ENCODE assay signal across 8 mouse cellular contexts in genomic region chr9:35541488-35541887, GRCm38 (mm10). TPM values are rescaled to one million over a fixed set of nuclear protein-coding genes. Genes with fewer than 3 reads are reported as not detected.
DNase-seq lines count a peak whose midpoint lies in the region; ATAC-seq lines count a peak whose summit lies in the region.

No protein-coding gene starts in this region.

- peak; percentile 70 to 89 for DNase-seq in heart, adult 18-20 months
- no peak for DNase-seq in heart, postnatal 25 days (ENCODE audit: low spot score)
- DNase-seq in embryo, embryonic 10 days (ENCODE audit: low spot score), result peak; percentile 88
- peak; percentile 56 to 73 for DNase-seq in gastrocnemius, postnatal 36 days
- DNase-seq in kidney, adult 9 months, result peak; percentile 77
- peak; percentile 55 to 88 for DNase-seq in spleen, postnatal 10 days (ENCODE audit: low spot score in 2 of 2)

- no peak overlapping the region for H3K4me3 ChIP-seq in limb, embryonic 13.5 days
- H3K4me3 ChIP-seq in midbrain, embryonic 16.5 days (ENCODE audit: low read depth, low read length), result no peak overlapping the region

- no peaks in the 10 kb centered on the region for H3K27me3 ChIP-seq in limb, embryonic 13.5 days
- H3K27me3 ChIP-seq in midbrain, embryonic 16.5 days (ENCODE audit: control insufficient read depth, insufficient read depth, low read depth, low read length), result no peaks in the 10 kb centered on the region

- H3K4me1 ChIP-seq in limb, embryonic 13.5 days, result peaks cover 11% of the 10 kb centered on the region
- no peaks in the 10 kb centered on the region for H3K4me1 ChIP-seq in midbrain, embryonic 16.5 days (ENCODE audit: control insufficient read depth, insufficient read depth, low read length)

- intact Hi-C loops in heart, postnatal 25 days (cut with DNase I), result loop anchor here (1.0 to 10.0 kb wide), 2 partner anchors 258 to 337 kb away; partner anchors contain the start of genes Srpr and Tirap
- intact Hi-C loops in gastrocnemius, postnatal 36 days (cut with DNase I), result no loop called here

- no peak overlapping the region for H3K9ac ChIP-seq in limb, embryonic 13.5 days
- no peak overlapping the region for H3K9ac ChIP-seq in midbrain, embryonic 16.5 days (ENCODE audit: low read depth, low read length)

- 8% methylated on average over 6 of the region's 6 CpGs for WGBS in limb, embryonic 13.5 days
- WGBS in midbrain, embryonic 16.5 days, result 10% methylated on average over 6 of the region's 6 CpGs

- no peak overlapping the region for H3K27ac ChIP-seq in limb, embryonic 13.5 days
- H3K27ac ChIP-seq in midbrain, embryonic 16.5 days (ENCODE audit: low read length), result no peak overlapping the region

- no peaks in the 10 kb centered on the region for H3K9me3 ChIP-seq in limb, embryonic 13.5 days
- H3K9me3 ChIP-seq in midbrain, embryonic 16.5 days (replicated peaks; ENCODE audit: control insufficient read depth, low read length, poor library complexity, severe bottlenecking), result no peaks in the 10 kb centered on the region

- ATAC-seq in limb, embryonic 13.5 days (ENCODE audit: low FRiP score, low read depth), result peak; percentile 80
- peak; percentile 83 for ATAC-seq in midbrain, embryonic 16.5 days

- H3K4me2 ChIP-seq in limb, embryonic 13.5 days (replicated peaks), result no peak overlapping the region
- no peak overlapping the region for H3K4me2 ChIP-seq in midbrain, embryonic 16.5 days (ENCODE audit: low read length)

- H3K36me3 ChIP-seq in limb, embryonic 13.5 days, result no peaks in the 10 kb centered on the region
- H3K36me3 ChIP-seq in midbrain, embryonic 16.5 days (ENCODE audit: control insufficient read depth, insufficient read depth, low read length), result peaks cover 15% of the 10 kb centered on the region

RNA-seq across cellular contexts. Expression of gene Ddx25, which starts 16.8 kb away (rescaled TPM):
- total RNA-seq in heart, adult 18-20 months (2021), result not detected
- not detected for total RNA-seq in heart, postnatal 25 days (2021)
- not detected for total RNA-seq in gastrocnemius, postnatal 36 days (2021)
- polyA plus RNA-seq in limb, embryonic 13.5 days (2015; fragmentation: Nextera tagmentation; extraction: Ambion mirVana), result 4.3 and 4.5 TPM in 2 replicates
- 31.0 and 32.4 TPM in 2 replicates for polyA plus RNA-seq in midbrain, embryonic 16.5 days (2015; fragmentation: Nextera tagmentation; extraction: Ambion mirVana)

RNA-seq across cellular contexts. Expression of gene Pus3, which starts 16.9 kb away (rescaled TPM):
- total RNA-seq in heart, adult 18-20 months (2021), result 1 to 10 TPM; 6.1 to 6.8 TPM
- total RNA-seq in heart, postnatal 25 days (2021), result 1 to 10 TPM; 6.6 to 7.5 TPM
- 1 to 10 TPM; 6.8 to 8.5 TPM for total RNA-seq in gastrocnemius, postnatal 36 days (2021)
- polyA plus RNA-seq in limb, embryonic 13.5 days (2015; fragmentation: Nextera tagmentation; extraction: Ambion mirVana), result 21.2 and 21.6 TPM in 2 replicates
- polyA plus RNA-seq in midbrain, embryonic 16.5 days (2015; fragmentation: Nextera tagmentation; extraction: Ambion mirVana), result 14.4 and 15.0 TPM in 2 replicates

RNA-seq across cellular contexts. Expression of gene Gm1113, which starts 23.4 kb away (rescaled TPM):
- total RNA-seq in heart, adult 18-20 months (2021), result not detected
- total RNA-seq in heart, postnatal 25 days (2021), result not detected
- total RNA-seq in gastrocnemius, postnatal 36 days (2021), result not detected
- not detected in 2 replicates for polyA plus RNA-seq in limb, embryonic 13.5 days (2015; fragmentation: Nextera tagmentation; extraction: Ambion mirVana)
- not detected in 2 replicates for polyA plus RNA-seq in midbrain, embryonic 16.5 days (2015; fragmentation: Nextera tagmentation; extraction: Ambion mirVana)

RNA-seq across cellular contexts. Expression of gene Pate2, which starts 28.6 kb away (rescaled TPM):
- not detected for total RNA-seq in heart, adult 18-20 months (2021)
- not detected for total RNA-seq in heart, postnatal 25 days (2021)
- total RNA-seq in gastrocnemius, postnatal 36 days (2021), result not detected
- polyA plus RNA-seq in limb, embryonic 13.5 days (2015; fragmentation: Nextera tagmentation; extraction: Ambion mirVana), result 0.78 and 1.0 TPM in 2 replicates
- polyA plus RNA-seq in midbrain, embryonic 16.5 days (2015; fragmentation: Nextera tagmentation; extraction: Ambion mirVana), result 1.2 and 1.3 TPM in 2 replicates

RNA-seq across cellular contexts. Expression of gene Hyls1, which starts 28.7 kb away (rescaled TPM):
- total RNA-seq in heart, adult 18-20 months (2021), result 1 to 10 TPM; 1.6 to 2.2 TPM
- 1 to 10 TPM; 2.2 to 2.6 TPM for total RNA-seq in heart, postnatal 25 days (2021)
- under 1 TPM; 0.94 to 0.99 TPM for total RNA-seq in gastrocnemius, postnatal 36 days (2021)
- polyA plus RNA-seq in limb, embryonic 13.5 days (2015; fragmentation: Nextera tagmentation; extraction: Ambion mirVana), result 16.6 and 18.2 TPM in 2 replicates
- 16.0 and 17.9 TPM in 2 replicates for polyA plus RNA-seq in midbrain, embryonic 16.5 days (2015; fragmentation: Nextera tagmentation; extraction: Ambion mirVana)
